Mouse (Mus musculus): ENCODE results near the gene Nat14. TPM values are rescaled to one million over a fixed set of nuclear protein-coding genes. Genes with fewer than 3 reads are reported as not detected.

The Nat14 gene
- polyA plus RNA-seq, 1 experiment: 27.3 TPM

GRCm38 (mm10) chr7:4933103-4933502 lies 11.3 kb downstream of the Nat14 start:
- no peak for TF ChIP-seq POLR2A (IDR thresholded peaks at IDR 0.05; ENCODE audit: borderline replicate concordance, extremely low read depth, insufficient read depth, insufficient read length, poor library complexity, severe bottlenecking)
- TF ChIP-seq CTCF (IDR thresholded peaks at IDR 0.05; ENCODE audit: borderline replicate concordance, extremely low read depth, insufficient read depth, insufficient read length): no peak
- no peak for DNase-seq (ENCODE audit: low read depth)

- DNase-seq (ENCODE audit: low read depth): no peak
- TF ChIP-seq CTCF (IDR thresholded peaks at IDR 0.05; ENCODE audit: borderline replicate concordance, extremely low read depth, insufficient read depth, insufficient read length) (no peak), POLR2A (IDR thresholded peaks at IDR 0.05; ENCODE audit: borderline replicate concordance, extremely low read depth, insufficient read depth, insufficient read length, poor library complexity, severe bottlenecking) (no peak)
Observed at GRCm38 (mm10) chr7:4934160-4934914, 12.5 kb downstream of the Nat14 start.

GRCm38 (mm10) chr7:4936832-4937231 lies 15.0 kb downstream of the Nat14 start:
- TF ChIP-seq CTCF (IDR thresholded peaks at IDR 0.05; ENCODE audit: borderline replicate concordance, extremely low read depth, insufficient read depth, insufficient read length) (no peak), POLR2A (IDR thresholded peaks at IDR 0.05; ENCODE audit: borderline replicate concordance, extremely low read depth, insufficient read depth, insufficient read length, poor library complexity, severe bottlenecking) (no peak)
- DNase-seq (ENCODE audit: low read depth): no peak

GRCm38 (mm10) chr7:4937392-4937791 lies 15.6 kb downstream of the Nat14 start:
- no peak for TF ChIP-seq POLR2A (IDR thresholded peaks at IDR 0.05; ENCODE audit: borderline replicate concordance, extremely low read depth, insufficient read depth, insufficient read length, poor library complexity, severe bottlenecking)
- no peak for TF ChIP-seq CTCF (IDR thresholded peaks at IDR 0.05; ENCODE audit: borderline replicate concordance, extremely low read depth, insufficient read depth, insufficient read length)
- DNase-seq (ENCODE audit: low read depth): no peak

GRCm38 (mm10) chr7:4938456-4938855 lies 16.6 kb downstream of the Nat14 start:
- TF ChIP-seq CTCF (IDR thresholded peaks at IDR 0.05; ENCODE audit: borderline replicate concordance, extremely low read depth, insufficient read depth, insufficient read length) (peak; percentile 84), POLR2A (IDR thresholded peaks at IDR 0.05; ENCODE audit: borderline replicate concordance, extremely low read depth, insufficient read depth, insufficient read length, poor library complexity, severe bottlenecking) (no peak)
- DNase-seq (ENCODE audit: low read depth): peak; percentile 58

- DNase-seq (ENCODE audit: low read depth): peak; percentile 84
- peak; percentile 82 for TF ChIP-seq CTCF (IDR thresholded peaks at IDR 0.05; ENCODE audit: borderline replicate concordance, extremely low read depth, insufficient read depth, insufficient read length)
- no peak for TF ChIP-seq POLR2A (IDR thresholded peaks at IDR 0.05; ENCODE audit: borderline replicate concordance, extremely low read depth, insufficient read depth, insufficient read length, poor library complexity, severe bottlenecking)
Observed at GRCm38 (mm10) chr7:4940068-4940479, 18.2 kb downstream of the Nat14 start.

- no peak for DNase-seq (ENCODE audit: low read depth)
- TF ChIP-seq CTCF (IDR thresholded peaks at IDR 0.05; ENCODE audit: borderline replicate concordance, extremely low read depth, insufficient read depth, insufficient read length) (no peak), POLR2A (IDR thresholded peaks at IDR 0.05; ENCODE audit: borderline replicate concordance, extremely low read depth, insufficient read depth, insufficient read length, poor library complexity, severe bottlenecking) (no peak)
Observed at GRCm38 (mm10) chr7:4942673-4943072, 20.8 kb downstream of the Nat14 start.

- TF ChIP-seq CTCF (IDR thresholded peaks at IDR 0.05; ENCODE audit: borderline replicate concordance, extremely low read depth, insufficient read depth, insufficient read length) (peak; percentile 90), POLR2A (IDR thresholded peaks at IDR 0.05; ENCODE audit: borderline replicate concordance, extremely low read depth, insufficient read depth, insufficient read length, poor library complexity, severe bottlenecking) (no peak)
- DNase-seq (ENCODE audit: low read depth): peak; percentile 92
Observed at GRCm38 (mm10) chr7:4943223-4943815, 21.5 kb downstream of the Nat14 start.

GRCm38 (mm10) chr7:4947855-4948254 lies 26.0 kb downstream of the Nat14 start:
- DNase-seq (ENCODE audit: low read depth): no peak
- TF ChIP-seq CTCF (IDR thresholded peaks at IDR 0.05; ENCODE audit: borderline replicate concordance, extremely low read depth, insufficient read depth, insufficient read length): no peak
- TF ChIP-seq POLR2A (IDR thresholded peaks at IDR 0.05; ENCODE audit: borderline replicate concordance, extremely low read depth, insufficient read depth, insufficient read length, poor library complexity, severe bottlenecking): no peak

- TF ChIP-seq POLR2A (IDR thresholded peaks at IDR 0.05; ENCODE audit: borderline replicate concordance, extremely low read depth, insufficient read depth, insufficient read length, poor library complexity, severe bottlenecking): no peak
- no peak for TF ChIP-seq CTCF (IDR thresholded peaks at IDR 0.05; ENCODE audit: borderline replicate concordance, extremely low read depth, insufficient read depth, insufficient read length)
- DNase-seq (ENCODE audit: low read depth): no peak
Observed at GRCm38 (mm10) chr7:4948386-4948785, 26.6 kb downstream of the Nat14 start.

GRCm38 (mm10) chr7:4950561-4951342 lies 28.9 kb downstream of the Nat14 start:
- TF ChIP-seq POLR2A (IDR thresholded peaks at IDR 0.05; ENCODE audit: borderline replicate concordance, extremely low read depth, insufficient read depth, insufficient read length, poor library complexity, severe bottlenecking) (no peak), CTCF (IDR thresholded peaks at IDR 0.05; ENCODE audit: borderline replicate concordance, extremely low read depth, insufficient read depth, insufficient read length) (no peak)
- DNase-seq (ENCODE audit: low read depth): no peak

Measured in brain, embryonic 14.5 days (tissue).